In genomic region chr5:118145999-118146679, GRCm38 (mm10) we compare ENCODE assay signal across 13 mouse cellular contexts. TPM values are rescaled to one million over a fixed set of nuclear protein-coding genes. Genes with fewer than 3 reads are reported as not detected.
DNase-seq lines count a peak whose midpoint lies in the region; ATAC-seq and TF ChIP-seq lines count a peak whose summit lies in the region.
"Had no signal": no experiment of that assay in that cellular context is flagged by ENCODE, and none has a peak within 500 bp of the region (broad histone marks: within the 10 kb centered on the region; RNA-seq: fewer than 3 reads in every experiment).

No protein-coding gene starts in this region.

- DNase-seq in forebrain, embryonic 11.5 days (ENCODE audit: low spot score) = no peak
- no peak for DNase-seq in testis, postnatal 14 days (ENCODE audit: low spot score)
- peak; percentile 54 to 57 for DNase-seq in heart, postnatal 10 days
- DNase-seq in skeletal muscle tissue, adult 2 months (ENCODE audit: low read depth, low spot score) = peak; percentile 45
- DNase-seq in thymus, adult 18-20 months = no peak
- DNase-seq in embryo, embryonic 11 days = no peak
- DNase-seq: gastrocnemius, postnatal 25 days; right cerebral cortex, adult 18-20 months had no signal

- 75% methylated on average over 15 of the region's 15 CpGs for WGBS in forebrain, embryonic 13.5 days
- 88% methylated on average over 15 of the region's 15 CpGs for WGBS in forebrain, embryonic 11.5 days

- intact Hi-C loops in heart, postnatal 10 days (cut with DNase I) = no loop called here

- no peak for ATAC-seq in forebrain, embryonic 13.5 days
- ATAC-seq in forebrain, embryonic 11.5 days (replicated peaks; ENCODE audit: low FRiP score) = no peak

- peak overlapping the region; percentile 74 for H3K27ac ChIP-seq in forebrain, embryonic 13.5 days
- H3K27ac ChIP-seq in forebrain, embryonic 11.5 days (ENCODE audit: low read depth, low read length) = no peak overlapping the region
- H3K27ac ChIP-seq in testis, adult 2 months (ENCODE audit: control insufficient read depth, insufficient read depth, low read depth, low read length) = peak overlapping the region; percentile 12; the same call in 1 of the 2 replicates
- H3K27ac ChIP-seq: limb, embryonic 13.5 days had no signal

- no peak for TF ChIP-seq CTCF in testis, adult 2 months (IDR thresholded peaks at IDR 0.05; ENCODE audit: control insufficient read depth, insufficient read depth, insufficient replicate concordance, low read depth, low read length)

- no peaks in the 10 kb centered on the region for H3K27me3 ChIP-seq in forebrain, embryonic 13.5 days
- no peaks in the 10 kb centered on the region for H3K27me3 ChIP-seq in forebrain, embryonic 11.5 days (ENCODE audit: control insufficient read depth, insufficient read depth, low read length)
- no peaks in the 10 kb centered on the region for H3K27me3 ChIP-seq in testis, adult 2 months (ENCODE audit: control insufficient read depth, insufficient read depth, low read length)
- H3K27me3 ChIP-seq: CH12.LX; limb, embryonic 13.5 days; megakaryocyte, embryonic 14.5 days had no signal

- no peak overlapping the region for H3K4me3 ChIP-seq in forebrain, embryonic 13.5 days
- H3K4me3 ChIP-seq in forebrain, embryonic 11.5 days (ENCODE audit: low read depth, low read length) = no peak overlapping the region
- H3K4me3 ChIP-seq in testis, adult 2 months (ENCODE audit: control insufficient read depth, low read depth, low read length) = no peak overlapping the region
- H3K4me3 ChIP-seq: limb, embryonic 13.5 days; megakaryocyte, embryonic 14.5 days had no signal

- no peak for TF ChIP-seq POLR2A in testis, adult 2 months (IDR thresholded peaks at IDR 0.05; ENCODE audit: control insufficient read depth, low read depth, low read length)

- peaks cover 23% of the 10 kb centered on the region for H3K36me3 ChIP-seq in forebrain, embryonic 13.5 days (ENCODE audit: poor library complexity, severe bottlenecking)
- H3K36me3 ChIP-seq in forebrain, embryonic 11.5 days (ENCODE audit: control insufficient read depth, insufficient read depth, low read length) = no peaks in the 10 kb centered on the region; the same call in 1 of the 2 replicates
- peaks cover 3% of the 10 kb centered on the region; the same call in 1 of the 2 replicates for H3K36me3 ChIP-seq in testis, adult 2 months (ENCODE audit: control insufficient read depth, insufficient read depth, low read length)

- H3K9ac ChIP-seq in forebrain, embryonic 13.5 days = no peak overlapping the region
- no peak overlapping the region for H3K9ac ChIP-seq in forebrain, embryonic 11.5 days (ENCODE audit: low read length)
- H3K9ac ChIP-seq: limb, embryonic 13.5 days had no signal

- no peak overlapping the region for H3K4me2 ChIP-seq in forebrain, embryonic 13.5 days
- no peak overlapping the region for H3K4me2 ChIP-seq in forebrain, embryonic 11.5 days (ENCODE audit: low read depth, low read length, severe bottlenecking)
- H3K4me2 ChIP-seq: limb, embryonic 13.5 days had no signal

- H3K4me1 ChIP-seq in forebrain, embryonic 13.5 days = peaks cover 19% of the 10 kb centered on the region
- H3K4me1 ChIP-seq in forebrain, embryonic 11.5 days (replicated peaks; ENCODE audit: control insufficient read depth, insufficient read depth, low read length) = no peaks in the 10 kb centered on the region
- peaks cover 11% of the 10 kb centered on the region for H3K4me1 ChIP-seq in testis, adult 2 months (ENCODE audit: control insufficient read depth, insufficient read depth, low read length)

- no peaks in the 10 kb centered on the region for H3K9me3 ChIP-seq in forebrain, embryonic 13.5 days (replicated peaks)
- H3K9me3 ChIP-seq in forebrain, embryonic 11.5 days (ENCODE audit: control insufficient read depth, low read length) = no peaks in the 10 kb centered on the region
- H3K9me3 ChIP-seq: limb, embryonic 13.5 days had no signal

RNA-seq across cellular contexts. Expression of gene Fbxw8, which starts 9.1 kb away (rescaled TPM):
- polyA plus RNA-seq in forebrain, embryonic 13.5 days (2015; fragmentation: Nextera tagmentation; extraction: Ambion mirVana) = 23.5 and 24.6 TPM in 2 replicates
- polyA plus RNA-seq in forebrain, embryonic 11.5 days (2014; fragmentation: Nextera tagmentation; extraction: Ambion mirVana) = 27.6 and 28.5 TPM in 2 replicates
- 19.6 and 21.6 TPM in 2 replicates for polyA plus RNA-seq in testis, adult 2 months (2012; rRNA removed)
- total RNA-seq in heart, postnatal 10 days (2021) = 10 to 100 TPM; 50.1 to 58.1 TPM

RNA-seq across cellular contexts. Expression of gene Hrk, which starts 18.3 kb away (rescaled TPM):
- 0.62 and 0.91 TPM in 2 replicates for polyA plus RNA-seq in forebrain, embryonic 13.5 days (2015; fragmentation: Nextera tagmentation; extraction: Ambion mirVana)
- polyA plus RNA-seq in forebrain, embryonic 11.5 days (2014; fragmentation: Nextera tagmentation; extraction: Ambion mirVana) = 0.09 and 0.20 TPM in 2 replicates
- polyA plus RNA-seq in testis, adult 2 months (2012; rRNA removed) = 0.13 and 0.40 TPM in 2 replicates
- total RNA-seq in heart, postnatal 10 days (2021) = under 1 TPM; 0.30 to 0.38 TPM
- total RNA-seq: CH12.LX had no signal

Comparison
In these comparisons a context has a peak if more than half of its experiments do, and no peak if none do; other contexts are left out.
1. DNase-seq: peak in heart, postnatal 10 days (2 of 2) and skeletal muscle tissue, adult 2 months (single experiment); none in forebrain, embryonic 11.5 days (single experiment), testis, postnatal 14 days (single experiment), thymus, adult 18-20 months (0 of 2) and embryo, embryonic 11 days (single experiment).